Mouse (Mus musculus): ENCODE data around the gene Ntan1. TPM values are rescaled to one million over a fixed set of nuclear protein-coding genes. Genes with fewer than 3 reads are reported as not detected.

Ntan1 gene
- polyA plus RNA-seq, 1 experiment from 2014 or later: 149 TPM

Small RNA genes within 50 kb of the gene (microRNA-seq; reads per million reads assigned to microRNA genes)
- not detected for gene Gm27734

Other genes with a start within 250 kb of the Ntan1 start
- 45.3 and 47.0 TPM in 2 replicates for gene Parn, start 150.7 kb upstream of the Ntan1 start, polyA plus RNA-seq (2016; fragmentation: Nextera tagmentation; extraction: Ambion mirVana)
- 34.5 and 37.2 TPM in 2 replicates for gene Bfar, start 147.0 kb upstream of the Ntan1 start, polyA plus RNA-seq (2016; fragmentation: Nextera tagmentation; extraction: Ambion mirVana)
- gene 3110001I22Rik, start 146.9 kb upstream of the Ntan1 start, polyA plus RNA-seq (2016; fragmentation: Nextera tagmentation; extraction: Ambion mirVana): 7.5 and 9.7 TPM in 2 replicates
- 0.31 TPM in 1 of 2 replicates, not detected in the other for gene Pla2g10, start 87.9 kb upstream of the Ntan1 start, polyA plus RNA-seq (2016; fragmentation: Nextera tagmentation; extraction: Ambion mirVana)
- gene Rrn3, start 38.1 kb upstream of the Ntan1 start, polyA plus RNA-seq (2016; fragmentation: Nextera tagmentation; extraction: Ambion mirVana): 99.0 and 99.1 TPM in 2 replicates
- gene Pdxdc1, start 84.3 kb downstream of the Ntan1 start, polyA plus RNA-seq (2016; fragmentation: Nextera tagmentation; extraction: Ambion mirVana): 72.2 and 74.8 TPM in 2 replicates
- 2.6 and 3.4 TPM in 2 replicates for gene Mpv17l, start 84.3 kb downstream of the Ntan1 start, polyA plus RNA-seq (2016; fragmentation: Nextera tagmentation; extraction: Ambion mirVana)
- 7.0 and 7.2 TPM in 2 replicates for gene 2900011O08Rik, start 167.8 kb downstream of the Ntan1 start, polyA plus RNA-seq (2016; fragmentation: Nextera tagmentation; extraction: Ambion mirVana)
- 0.35 and 0.56 TPM in 2 replicates for gene Ifitm7, start 168.0 kb downstream of the Ntan1 start, polyA plus RNA-seq (2016; fragmentation: Nextera tagmentation; extraction: Ambion mirVana)